Mouse (Mus musculus) neural tube, embryonic 13.5 days (tissue): ENCODE results near the gene Tnnc1. TPM values are rescaled to one million over a fixed set of nuclear protein-coding genes. Genes with fewer than 3 reads are reported as not detected.

ENCODE experiments used
- ATAC-seq: fragments of 200-750 bp; cut with Nextera tagmentation; 2 replicates; pipeline ENCODE4 v1.8.0; 2017; ENCODE audit warnings: low read depth, mild to moderate bottlenecking, moderate TSS enrichment, moderate library complexity
- H3K27ac ChIP-seq: fragments of 300-500 bp; sonication (generic); replicated peaks from 2 replicates; pipeline ENCODE4 v1.5.1; 2015; ENCODE audit warnings: moderate library complexity, mild to moderate bottlenecking, inconsistent platforms
- H3K27me3 ChIP-seq: fragments of 300-500 bp; sonication (generic); 2 replicates; pipeline ENCODE4 v1.6.1; 2015; ENCODE audit warnings: mild to moderate bottlenecking, inconsistent platforms
- H3K36me3 ChIP-seq: fragments of 300-500 bp; sonication (generic); 2 replicates; pipeline ENCODE4 v1.6.1; 2015; ENCODE audit warnings: mild to moderate bottlenecking, inconsistent platforms
- H3K4me1 ChIP-seq: fragments of 300-500 bp; sonication (generic); replicated peaks from 2 replicates; pipeline ENCODE4 v1.6.1; 2015; ENCODE audit warnings: inconsistent platforms
- H3K4me2 ChIP-seq: fragments of 300-500 bp; sonication (generic); 2 replicates; pipeline ENCODE4 v1.6.1; 2015; ENCODE audit warnings: inconsistent platforms, mild to moderate bottlenecking, moderate library complexity
- H3K4me3 ChIP-seq: fragments of 300-500 bp; sonication (generic); 2 replicates; pipeline ENCODE4 v1.5.1; 2015; ENCODE audit warnings: mild to moderate bottlenecking, inconsistent platforms
- H3K9ac ChIP-seq: fragments of 300-500 bp; sonication (generic); 2 replicates; pipeline ENCODE4 v1.6.1; 2015; ENCODE audit warnings: moderate library complexity, mild to moderate bottlenecking, inconsistent platforms
- H3K9me3 ChIP-seq: fragments of 300-500 bp; sonication (generic); 2 replicates; pipeline ENCODE4 v1.6.1; 2016; ENCODE audit warnings: inconsistent platforms
- WGBS: fragments of 180-500 bp; shearing (Covaris S2); methylation state at CpG from one replicate; pipeline ENCODE4 v1.1.7; 2015; 5-methylcytosine and 5-hydroxymethylcytosine counted together
- polyA plus RNA-seq: library from polyadenylated mRNA; unstranded; fragments of >200 nt; fragmentation: Nextera tagmentation; extraction: Ambion mirVana; gene quantifications from 2 replicates; pipeline ENCODE4 v1.2.1, GENCODE M21; 2015

Tnnc1 gene
- polyA plus RNA-seq, 1 experiment from 2014 or later: 21.3 TPM

DNA sequence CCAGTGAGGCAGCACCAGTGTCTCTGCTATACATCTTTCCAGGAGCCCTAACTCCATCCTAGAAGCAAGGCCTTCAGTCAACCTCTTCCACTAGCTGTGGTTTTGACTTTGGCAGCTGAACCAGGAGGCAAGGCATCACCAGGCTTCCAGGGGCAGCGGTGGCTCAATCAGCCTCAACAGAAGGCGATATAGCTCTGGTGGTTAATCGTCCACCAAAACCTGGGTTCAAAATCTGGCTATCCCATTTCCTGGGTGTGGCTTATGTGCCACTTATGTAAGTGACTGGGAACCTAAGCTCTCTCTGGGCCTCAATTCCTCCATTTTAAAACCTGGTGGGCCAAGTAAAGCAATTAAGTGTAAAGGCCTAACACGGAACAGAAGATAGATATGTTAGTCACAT, 3.3 kb upstream of the Tnnc1 start:
- Histone ChIP-seq H3K27me3 (no peaks in the 10 kb centered on the region), H3K4me3 (peak overlapping the region; percentile 80), H3K4me2 (peak overlapping the region; percentile 98), H3K9ac (peak overlapping the region; percentile 94), H3K9me3 (no peaks in the 10 kb centered on the region), H3K36me3 (peaks cover 45% of the 10 kb centered on the region), H3K27ac (no peak overlapping the region; the same call in 1 of the 2 replicates), H3K4me1 (peaks cover 27% of the 10 kb centered on the region)
- ATAC-seq: no peak
- WGBS: 78% methylated on average over 4 of the region's 4 CpGs

DNA sequence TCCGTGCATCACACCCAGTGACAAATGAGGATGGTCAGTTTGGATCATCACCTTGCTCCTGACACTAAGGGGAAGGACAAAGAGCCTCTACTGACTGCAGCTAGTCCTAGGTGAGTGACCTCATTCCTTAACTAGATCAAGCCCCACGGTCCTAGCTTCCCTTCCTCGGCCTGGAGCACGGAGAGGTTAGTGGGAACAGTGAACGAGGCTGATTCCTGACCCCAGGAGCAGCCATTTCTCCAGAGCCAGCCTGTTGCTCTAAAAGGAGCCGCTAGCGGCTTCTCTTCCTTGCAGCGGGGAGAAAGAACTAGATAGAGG, 2.9 kb upstream of the Tnnc1 start:
- no peaks in the 10 kb centered on the region for H3K9me3 ChIP-seq
- peak overlapping the region; percentile 98 for H3K4me2 ChIP-seq
- ATAC-seq: peak; percentile 2; the same call in 1 of the 2 replicates
- H3K9ac ChIP-seq: peak overlapping the region; percentile 94
- peak overlapping the region; percentile 80 for H3K4me3 ChIP-seq
- H3K27ac ChIP-seq: peak overlapping the region; percentile 92
- no peaks in the 10 kb centered on the region for H3K27me3 ChIP-seq
- peaks cover 42% of the 10 kb centered on the region for H3K36me3 ChIP-seq
- WGBS: 24% methylated on average over 8 of the region's 8 CpGs
- H3K4me1 ChIP-seq: peaks cover 27% of the 10 kb centered on the region

- ATAC-seq: peak; percentile 77
- Histone ChIP-seq H3K4me3 (peak overlapping the region; percentile 80), H3K27me3 (no peaks in the 10 kb centered on the region), H3K27ac (peak overlapping the region; percentile 92), H3K36me3 (peaks cover 36% of the 10 kb centered on the region), H3K9ac (peak overlapping the region; percentile 94), H3K4me2 (peak overlapping the region; percentile 98), H3K4me1 (peaks cover 27% of the 10 kb centered on the region), H3K9me3 (no peaks in the 10 kb centered on the region)
- WGBS: under 1% methylated on average over 39 of the region's 39 CpGs
Measured at GRCm38 (mm10) chr14:31205562-31206467, 2.3 kb upstream of the Tnnc1 start.

- Histone ChIP-seq H3K4me2 (peak overlapping the region; percentile 98), H3K27me3 (no peaks in the 10 kb centered on the region), H3K36me3 (peaks cover 30% of the 10 kb centered on the region), H3K9me3 (no peaks in the 10 kb centered on the region), H3K4me3 (peak overlapping the region; percentile 80), H3K9ac (peak overlapping the region; percentile 94), H3K27ac (peak overlapping the region; percentile 92), H3K4me1 (peaks cover 27% of the 10 kb centered on the region)
- WGBS: under 1% methylated on average over 46 of the region's 48 CpGs
- peak; percentile 75 for ATAC-seq
Measured at GRCm38 (mm10) chr14:31206472-31206981, 1.6 kb upstream of the Tnnc1 start.

DNA sequence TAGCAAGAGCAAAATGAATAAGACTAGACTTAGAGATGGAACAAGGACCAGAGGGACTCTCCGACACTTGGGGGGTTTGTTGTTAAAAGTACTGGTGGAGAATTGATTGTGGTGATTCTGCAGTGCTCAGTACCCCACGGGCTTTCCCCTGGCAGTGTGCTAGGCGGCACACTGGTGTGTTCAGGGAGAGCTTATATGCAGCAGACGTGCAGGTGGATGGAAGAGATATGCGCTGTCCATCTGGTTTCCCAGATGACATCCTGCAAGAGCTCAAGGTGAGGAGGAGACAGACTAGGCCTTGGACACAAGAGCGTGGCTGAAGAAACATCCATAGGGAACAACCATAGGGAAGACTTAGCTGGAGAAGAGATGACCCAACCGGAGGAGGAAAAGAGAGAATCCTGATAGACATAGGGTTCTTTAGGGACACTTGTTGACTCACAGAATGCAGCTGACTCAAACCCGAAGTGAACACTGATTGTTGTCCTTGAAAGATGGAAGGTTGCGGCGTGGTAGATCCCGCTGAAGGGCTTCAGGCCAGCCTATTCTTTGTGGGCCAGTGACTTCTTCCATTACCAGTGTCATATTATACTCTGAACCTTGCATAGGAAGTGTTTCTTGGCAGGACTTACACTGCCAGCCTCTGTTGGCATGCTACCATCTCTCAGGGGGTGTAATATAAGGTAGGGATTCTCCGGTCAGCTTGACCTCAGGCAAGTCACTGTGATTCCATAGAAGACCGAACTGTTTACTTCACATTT, 862 bp upstream of the Tnnc1 start:
- peak; percentile 11; the same call in 1 of the 2 replicates for ATAC-seq
- Histone ChIP-seq H3K4me2 (peak overlapping the region; percentile 98), H3K27me3 (no peaks in the 10 kb centered on the region), H3K4me3 (peak overlapping the region; percentile 80), H3K9me3 (no peaks in the 10 kb centered on the region), H3K27ac (peak overlapping the region; percentile 92), H3K4me1 (peaks cover 27% of the 10 kb centered on the region), H3K36me3 (peaks cover 23% of the 10 kb centered on the region), H3K9ac (peak overlapping the region; percentile 94)
- 78% methylated on average over 13 of the region's 13 CpGs for WGBS

DNA sequence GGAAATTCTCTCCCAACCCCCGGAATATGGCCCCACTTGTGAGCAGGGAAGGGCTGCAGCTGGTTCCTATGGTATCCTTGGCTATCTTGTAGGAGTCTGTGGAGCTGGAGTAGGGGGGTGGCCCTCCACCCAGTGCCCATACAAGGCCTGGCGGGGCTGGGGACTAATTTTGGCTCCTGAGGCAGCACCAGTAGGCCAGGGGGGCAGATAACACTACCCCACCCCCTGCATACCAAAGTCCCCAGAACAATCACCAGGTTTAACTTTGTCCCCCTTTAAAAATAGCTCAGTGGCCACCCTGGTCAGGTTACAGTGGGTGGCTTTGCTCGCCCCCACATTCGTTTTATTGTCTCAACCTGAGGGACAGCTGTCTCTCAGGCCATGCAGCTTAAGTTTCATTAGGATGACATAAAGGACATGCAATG, 1.0 kb downstream of the Tnnc1 start:
- Histone ChIP-seq H3K27ac (no peak overlapping the region), H3K4me2 (no peak overlapping the region), H3K36me3 (peaks cover 4% of the 10 kb centered on the region), H3K27me3 (no peaks in the 10 kb centered on the region), H3K4me3 (no peak overlapping the region), H3K4me1 (peaks cover 22% of the 10 kb centered on the region), H3K9me3 (no peaks in the 10 kb centered on the region), H3K9ac (no peak overlapping the region)
- no peak for ATAC-seq
- 83% methylated on average over 4 of the region's 4 CpGs for WGBS

DNA sequence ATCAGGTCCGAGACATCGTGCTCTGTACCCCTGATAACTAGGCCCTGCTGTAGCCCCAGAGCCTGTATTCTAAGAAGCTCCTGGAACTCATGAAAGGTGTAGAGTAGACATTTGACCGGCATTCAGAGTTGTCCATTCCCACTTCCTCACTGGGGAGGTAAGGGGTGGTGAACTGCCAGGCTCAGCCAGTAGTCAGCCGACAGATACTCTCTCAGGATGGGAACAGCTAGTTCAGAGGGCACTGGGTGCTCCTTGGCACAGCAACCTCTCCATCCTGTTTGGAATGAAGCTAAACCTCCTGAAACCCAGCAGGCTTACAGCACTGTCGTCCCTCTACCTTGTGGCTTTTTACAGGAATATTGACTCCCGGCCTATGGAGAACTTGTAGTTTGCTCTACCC, 3.7 kb downstream of the Tnnc1 start:
- ATAC-seq: no peak
- H3K4me2 ChIP-seq: no peak overlapping the region
- no peaks in the 10 kb centered on the region for H3K36me3 ChIP-seq
- peaks cover 12% of the 10 kb centered on the region for H3K4me1 ChIP-seq
- no peaks in the 10 kb centered on the region for H3K9me3 ChIP-seq
- H3K27ac ChIP-seq: no peak overlapping the region
- H3K9ac ChIP-seq: no peak overlapping the region
- 89% methylated on average over 6 of the region's 6 CpGs for WGBS
- no peaks in the 10 kb centered on the region for H3K27me3 ChIP-seq
- H3K4me3 ChIP-seq: no peak overlapping the region

DNA sequence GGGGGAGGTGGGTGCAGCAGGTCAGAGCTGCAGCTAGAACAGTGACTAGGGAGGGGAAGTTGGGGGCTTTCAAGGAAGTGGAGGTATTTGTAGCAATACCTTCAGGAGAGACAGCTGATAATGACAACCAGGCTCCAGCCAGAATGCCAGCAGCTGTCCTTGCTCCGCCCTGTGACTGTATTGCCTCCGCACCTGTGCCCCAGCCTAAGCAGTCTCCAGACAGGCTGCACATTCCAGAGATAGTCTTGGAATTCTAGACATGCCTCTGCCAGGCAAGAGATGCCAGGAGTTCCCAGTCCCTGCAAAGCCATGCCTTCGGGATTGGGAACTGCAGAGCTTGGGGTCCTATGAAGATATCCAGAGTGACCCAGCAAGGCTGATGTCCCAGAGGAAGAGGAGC, 4.4 kb downstream of the Tnnc1 start:
- Histone ChIP-seq H3K27me3 (no peaks in the 10 kb centered on the region), H3K4me2 (no peak overlapping the region), H3K36me3 (no peaks in the 10 kb centered on the region), H3K4me1 (peaks cover 9% of the 10 kb centered on the region), H3K9me3 (no peaks in the 10 kb centered on the region), H3K4me3 (no peak overlapping the region), H3K9ac (no peak overlapping the region), H3K27ac (no peak overlapping the region)
- no peak for ATAC-seq
- 85% methylated on average over 3 of the region's 3 CpGs for WGBS

GRCm38 (mm10) chr14:31213868-31214267, 5.8 kb downstream of the Tnnc1 start:
- 74% methylated on average over 8 of the region's 8 CpGs for WGBS
- Histone ChIP-seq H3K27me3 (no peaks in the 10 kb centered on the region), H3K27ac (no peak overlapping the region), H3K36me3 (no peaks in the 10 kb centered on the region), H3K4me2 (no peak overlapping the region), H3K9ac (no peak overlapping the region), H3K4me3 (no peak overlapping the region), H3K4me1 (peaks cover 14% of the 10 kb centered on the region), H3K9me3 (no peaks in the 10 kb centered on the region)
- no peak for ATAC-seq

- Histone ChIP-seq H3K4me2 (no peak overlapping the region), H3K27me3 (no peaks in the 10 kb centered on the region), H3K27ac (no peak overlapping the region), H3K4me1 (peaks cover 14% of the 10 kb centered on the region), H3K4me3 (no peak overlapping the region), H3K9ac (no peak overlapping the region), H3K36me3 (no peaks in the 10 kb centered on the region), H3K9me3 (no peaks in the 10 kb centered on the region)
- WGBS: 81% methylated on average over 3 of the region's 3 CpGs
- ATAC-seq: no peak
Measured at GRCm38 (mm10) chr14:31214684-31215083, 6.6 kb downstream of the Tnnc1 start.

GRCm38 (mm10) chr14:31215157-31216002, 7.3 kb downstream of the Tnnc1 start:
- 36% methylated on average over 15 of the region's 15 CpGs for WGBS
- H3K9me3 ChIP-seq: no peaks in the 10 kb centered on the region
- H3K4me1 ChIP-seq: peaks cover 14% of the 10 kb centered on the region
- peak overlapping the region; percentile 7; the same call in 1 of the 2 replicates for H3K4me2 ChIP-seq
- peak; percentile 61 for ATAC-seq
- H3K27ac ChIP-seq: 0 out of 2 replicates have a peak overlapping the region, but pooled peaks have one; percentile 13
- no peaks in the 10 kb centered on the region for H3K27me3 ChIP-seq
- no peak overlapping the region for H3K4me3 ChIP-seq
- H3K9ac ChIP-seq: peak overlapping the region; percentile 41
- H3K36me3 ChIP-seq: no peaks in the 10 kb centered on the region
